Mouse (Mus musculus) lung, postnatal 25 days (tissue): ENCODE data around the gene Dusp14.

ENCODE experiments used
- DNase-seq: peaks from one replicate; pipeline ENCODE4 v3.0.0; 2022; ENCODE audit warnings: low spot score

The Dusp14 gene

GRCm38 (mm10) chr11:84016147-84016809 lies 52.8 kb downstream of the Dusp14 start:
- peak; percentile 8 for DNase-seq

GRCm38 (mm10) chr11:84013105-84013504 lies 56.0 kb downstream of the Dusp14 start:
- no peak for DNase-seq

GRCm38 (mm10) chr11:84011576-84011975 lies 57.5 kb downstream of the Dusp14 start:
- DNase-seq = no peak

- no peak for DNase-seq
These were observed 58.0 kb downstream of the Dusp14 start for GRCm38 (mm10) chr11:84011050-84011449.

GRCm38 (mm10) chr11:84010411-84010810 lies 58.6 kb downstream of the Dusp14 start:
- DNase-seq = no peak

- DNase-seq = no peak
These were observed 60.1 kb downstream of the Dusp14 start for GRCm38 (mm10) chr11:84009001-84009400.

- DNase-seq = no peak
These were observed 65.1 kb downstream of the Dusp14 start for GRCm38 (mm10) chr11:84003986-84004385.

- DNase-seq = no peak
These were observed 67.8 kb downstream of the Dusp14 start for GRCm38 (mm10) chr11:84001257-84001656.

- no peak for DNase-seq
These were observed 69.6 kb downstream of the Dusp14 start for GRCm38 (mm10) chr11:83999411-83999915.

- DNase-seq = no peak
These were observed 70.1 kb downstream of the Dusp14 start for GRCm38 (mm10) chr11:83998993-83999392.
